Mouse (Mus musculus): ENCODE results near the gene Man1c1. TPM values are rescaled to one million over a fixed set of nuclear protein-coding genes. Genes with fewer than 3 reads are reported as not detected.

Man1c1 gene
- total RNA-seq, 2 experiments from 2014 or later, result 21.6 to 23.8 TPM

DNA sequence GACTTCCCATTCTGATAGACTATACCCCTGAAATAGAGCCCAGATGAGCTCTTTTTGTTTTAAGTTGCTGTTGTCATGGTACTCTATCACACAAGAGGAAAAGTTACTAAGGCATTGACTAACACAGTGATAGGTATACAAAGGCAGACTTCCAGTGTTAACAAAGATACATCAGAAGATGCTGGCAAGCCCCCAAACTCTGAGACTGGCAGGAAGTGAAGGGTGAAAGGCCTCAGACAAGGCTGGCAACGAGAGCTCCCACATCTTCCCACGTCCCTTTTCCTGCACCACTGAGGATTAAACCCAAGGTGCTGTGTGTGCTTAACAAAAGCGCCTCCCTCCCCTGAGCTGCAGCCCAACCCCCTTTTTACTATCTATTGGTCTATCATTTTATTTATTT, 19.2 kb upstream of the Man1c1 start:
- no peak for DNase-seq

DNA sequence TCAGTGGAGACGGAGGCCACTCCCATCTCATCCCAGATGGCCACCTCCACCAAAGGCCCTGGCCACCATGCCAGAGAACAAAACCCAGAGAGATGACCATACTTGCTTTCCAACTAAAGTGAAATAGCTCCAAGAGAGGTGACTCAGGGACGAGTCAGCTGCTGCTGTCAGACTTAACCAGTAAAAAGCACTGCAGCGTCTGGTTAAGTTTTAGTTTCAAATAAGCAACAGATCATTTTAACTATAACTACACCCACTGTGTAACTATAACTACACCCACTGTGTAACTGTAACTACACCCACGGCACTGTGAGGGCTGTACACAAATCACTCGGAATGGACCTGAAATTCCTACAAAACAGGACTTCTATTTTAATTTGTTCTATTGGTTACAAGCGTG, 17.0 kb upstream of the Man1c1 start:
- no peak for DNase-seq

GRCm38 (mm10) chr4:134720371-134720770, 16.3 kb upstream of the Man1c1 start:
- DNase-seq, result no peak

- DNase-seq, result no peak
These were observed 15.4 kb upstream of the Man1c1 start for GRCm38 (mm10) chr4:134719489-134719888.

GRCm38 (mm10) chr4:134713937-134714336, 9.8 kb upstream of the Man1c1 start:
- DNase-seq, result peak; percentile 75 to 78

- DNase-seq, result no peak
These were observed 1.2 kb upstream of the Man1c1 start for GRCm38 (mm10) chr4:134705311-134705710.

DNA sequence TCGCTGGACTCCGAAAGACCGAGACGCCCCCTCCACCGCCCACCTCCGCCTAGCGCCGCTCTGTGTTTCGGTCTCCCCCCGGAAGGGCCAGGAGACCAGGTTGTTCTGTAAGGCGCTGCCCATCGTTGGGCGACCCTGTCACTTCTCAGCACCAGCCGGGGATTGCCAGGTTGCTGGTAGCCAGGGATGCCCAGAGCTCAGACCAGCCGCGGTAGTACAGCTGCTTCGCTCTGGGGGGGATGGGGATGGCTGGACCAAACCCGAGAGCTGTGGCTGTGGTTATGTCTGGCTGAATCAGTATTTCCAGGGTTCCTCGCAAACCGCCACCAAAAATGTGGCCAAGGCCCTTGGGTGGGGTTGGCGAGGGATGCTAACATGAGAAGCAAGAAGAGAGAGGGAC, 500 bp upstream of the Man1c1 start:
- no peak for DNase-seq

DNA sequence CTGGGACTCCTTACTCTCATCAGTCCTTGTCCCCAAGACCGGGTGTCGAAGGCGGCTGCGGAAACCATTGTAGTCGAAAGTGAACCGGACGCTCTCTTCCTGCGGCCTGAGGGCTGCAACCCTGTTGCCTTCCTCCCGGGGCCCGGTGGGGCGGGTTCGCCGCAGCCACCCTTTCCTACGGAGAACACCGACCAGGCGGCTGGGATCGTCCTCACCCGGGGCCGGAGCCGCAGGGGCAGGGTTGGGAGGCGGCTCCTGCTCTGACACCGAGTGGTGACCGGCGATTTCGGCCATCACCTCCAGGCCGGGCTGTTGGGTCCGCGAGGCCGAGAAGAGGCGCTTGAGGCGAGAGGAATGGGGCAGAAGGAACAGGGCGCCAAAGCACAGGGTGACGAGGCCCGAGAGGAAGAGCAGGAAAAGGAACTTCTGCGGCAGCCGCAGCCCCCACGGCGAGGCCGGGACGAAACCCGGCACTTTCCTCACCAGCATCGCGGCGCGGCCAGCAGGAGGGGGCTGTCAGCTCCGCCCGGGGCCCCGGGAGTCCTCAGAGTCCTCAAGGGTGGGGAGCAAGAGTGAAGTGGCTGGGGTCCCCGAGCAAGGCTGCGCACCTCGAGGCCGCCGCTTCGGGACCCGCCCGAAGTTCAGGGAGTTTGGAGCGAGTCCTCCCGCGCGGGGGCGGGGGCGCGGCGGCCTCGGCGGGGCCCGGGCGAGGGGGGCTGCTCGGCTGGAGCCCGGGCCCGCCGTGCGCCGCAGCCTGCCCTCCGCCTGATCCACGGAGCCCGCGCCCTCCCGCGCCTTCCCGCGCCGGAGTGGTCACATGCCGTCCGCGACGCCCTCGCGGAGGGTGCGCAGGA, 882 bp downstream of the Man1c1 start:
- peak in 1 of 2 experiments; percentile 18 for DNase-seq

- peak; percentile 69 to 77 for DNase-seq
These were observed 2.2 kb downstream of the Man1c1 start for GRCm38 (mm10) chr4:134701934-134702333.

GRCm38 (mm10) chr4:134700911-134701310, 3.2 kb downstream of the Man1c1 start:
- DNase-seq, result no peak

DNA sequence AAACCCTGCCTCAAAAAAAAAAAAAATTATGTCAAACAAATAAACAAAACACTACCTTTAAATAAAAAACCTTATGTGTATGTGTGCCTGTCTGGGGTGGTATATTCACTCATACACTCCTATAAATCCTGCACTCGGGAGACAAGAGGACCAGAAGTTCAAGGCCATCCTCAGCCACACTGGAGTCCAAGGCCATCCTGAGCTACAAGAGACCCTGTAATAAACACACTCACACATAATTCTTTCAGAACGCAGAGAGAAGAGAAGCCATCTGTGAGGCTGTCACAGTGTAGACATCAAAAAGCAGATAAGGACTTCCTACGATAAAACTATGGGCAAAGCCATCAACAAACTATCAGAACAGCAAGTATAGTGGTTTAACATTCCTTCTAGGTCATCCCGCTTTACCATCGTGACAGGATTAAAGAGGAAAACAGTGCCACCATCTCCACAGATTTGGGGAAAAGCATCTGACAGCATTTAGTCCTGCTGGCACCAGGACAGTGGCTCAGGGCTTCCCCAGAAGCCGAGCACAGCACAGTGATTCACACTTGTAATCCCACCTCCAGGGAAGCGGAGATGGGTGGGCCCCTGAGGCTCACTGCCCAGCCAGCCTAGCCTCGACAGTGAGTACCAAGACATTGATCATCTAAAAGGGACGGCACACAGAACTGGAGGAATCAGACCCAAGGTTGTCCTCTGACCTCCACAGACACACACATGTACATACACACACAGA, 10.7 kb downstream of the Man1c1 start:
- no peak for DNase-seq

DNA sequence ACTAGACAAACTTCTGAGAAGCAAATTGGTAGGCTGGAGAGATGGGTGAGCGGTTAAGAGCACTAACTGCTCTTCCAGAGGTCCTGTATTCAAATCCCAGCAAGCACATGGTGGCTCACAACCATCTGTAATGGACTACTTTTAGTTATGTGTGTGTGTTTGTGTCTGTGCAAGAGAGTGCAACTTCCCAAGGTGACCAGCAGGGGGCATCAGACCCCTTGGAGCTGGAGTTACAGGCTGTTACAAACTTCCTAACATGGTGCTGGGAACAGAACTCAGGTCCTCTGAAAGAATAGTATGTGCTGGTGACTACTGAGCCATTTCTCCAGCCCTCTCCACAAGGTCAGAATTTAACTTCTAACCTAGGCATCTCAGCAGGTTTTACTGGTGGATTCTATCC, 11.7 kb downstream of the Man1c1 start:
- no peak for DNase-seq

- no peak for DNase-seq
These were observed 17.9 kb downstream of the Man1c1 start for GRCm38 (mm10) chr4:134686022-134686661.

DNA sequence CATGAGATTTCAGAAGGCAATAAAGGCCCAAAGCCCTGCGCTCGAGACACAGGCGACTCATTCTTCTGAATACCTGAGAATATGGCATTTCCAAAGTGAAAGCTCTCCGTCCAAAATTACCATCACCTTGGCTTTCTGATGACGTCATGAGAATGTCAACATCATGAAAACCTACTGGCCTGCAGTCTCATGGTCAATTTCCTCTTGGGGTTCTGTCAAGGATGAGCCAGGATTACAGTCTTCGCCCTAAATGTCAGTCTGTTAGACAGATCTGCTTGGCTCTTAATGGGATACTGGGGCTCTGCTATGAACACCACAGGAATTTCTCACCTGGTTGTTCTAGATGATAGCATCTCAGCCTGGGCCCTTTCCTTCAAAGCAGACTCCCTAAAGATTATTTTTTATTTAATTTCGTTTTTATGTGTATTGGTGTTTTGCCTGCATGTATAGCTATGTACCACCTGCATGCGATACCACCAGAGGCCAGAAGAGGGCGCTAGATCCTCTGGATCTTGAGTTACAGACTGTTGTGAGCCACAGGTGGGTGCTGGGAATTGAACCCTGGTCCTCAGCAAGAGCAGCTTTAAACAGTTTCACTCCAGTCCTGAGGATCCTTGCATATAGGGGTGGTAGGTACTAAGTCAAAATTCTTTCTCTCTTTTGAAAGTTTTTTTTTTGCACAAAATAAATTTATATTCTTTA, 19.3 kb downstream of the Man1c1 start:
- no peak for DNase-seq

DNA sequence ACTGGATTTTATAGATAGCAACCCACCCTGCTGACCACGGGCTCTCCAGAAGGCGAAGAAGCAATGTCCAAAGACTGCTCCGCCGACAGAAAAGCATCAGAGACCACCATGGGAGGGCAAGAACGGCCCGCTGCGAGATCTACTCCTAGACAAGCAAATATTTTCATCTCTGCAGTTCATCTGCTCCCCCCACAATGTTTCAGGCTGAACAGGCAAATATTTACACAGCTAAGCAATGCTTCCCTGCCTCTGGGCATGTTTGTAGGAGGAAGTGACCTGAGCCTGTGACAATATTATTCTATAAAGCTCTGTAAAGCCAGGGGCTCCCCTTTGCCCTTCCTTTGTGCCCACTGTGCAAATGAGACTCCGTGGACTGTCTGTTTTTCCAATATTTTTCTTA, 20.2 kb downstream of the Man1c1 start:
- no peak for DNase-seq

DNA sequence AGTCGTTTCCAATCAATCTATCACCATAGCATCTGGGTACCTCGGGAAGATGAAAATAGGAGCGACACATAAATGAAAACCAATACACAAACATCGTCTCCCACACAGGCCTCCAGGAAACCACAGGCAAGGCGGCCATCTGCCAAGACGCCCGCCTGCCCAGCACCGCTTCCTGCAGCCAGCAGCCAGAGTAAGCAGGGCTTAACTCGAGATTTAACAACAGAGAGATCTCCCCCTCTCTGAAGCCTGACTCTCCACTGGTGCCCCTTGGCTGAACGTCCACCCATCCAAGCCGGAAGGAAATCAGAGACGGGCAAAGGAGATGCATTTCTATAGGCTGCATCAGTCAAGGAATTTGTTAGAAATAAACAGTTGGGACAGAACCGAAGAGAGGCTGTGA, 21.1 kb downstream of the Man1c1 start:
- no peak for DNase-seq

DNA sequence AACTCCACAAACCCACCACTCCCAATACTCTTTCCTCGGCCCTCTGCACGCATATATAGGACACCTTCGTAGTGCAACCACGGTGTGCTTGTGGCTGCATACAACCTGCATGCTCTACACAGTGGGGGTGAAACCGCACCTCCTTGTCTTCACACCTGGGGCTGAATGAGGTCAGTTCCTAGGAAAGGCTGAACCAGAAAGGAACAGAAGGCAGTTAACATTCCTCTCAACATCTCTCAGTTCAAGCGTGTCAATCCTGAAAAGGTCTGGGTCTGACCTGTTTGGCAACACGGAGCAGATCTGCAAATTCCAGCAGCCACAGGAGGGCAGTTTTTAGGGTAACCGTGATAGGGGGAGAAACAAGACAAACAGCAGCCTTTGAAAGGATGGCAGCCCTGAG, 21.7 kb downstream of the Man1c1 start:
- DNase-seq, result no peak

- DNase-seq, result no peak
These were observed 22.3 kb downstream of the Man1c1 start for GRCm38 (mm10) chr4:134681819-134682218.

DNA sequence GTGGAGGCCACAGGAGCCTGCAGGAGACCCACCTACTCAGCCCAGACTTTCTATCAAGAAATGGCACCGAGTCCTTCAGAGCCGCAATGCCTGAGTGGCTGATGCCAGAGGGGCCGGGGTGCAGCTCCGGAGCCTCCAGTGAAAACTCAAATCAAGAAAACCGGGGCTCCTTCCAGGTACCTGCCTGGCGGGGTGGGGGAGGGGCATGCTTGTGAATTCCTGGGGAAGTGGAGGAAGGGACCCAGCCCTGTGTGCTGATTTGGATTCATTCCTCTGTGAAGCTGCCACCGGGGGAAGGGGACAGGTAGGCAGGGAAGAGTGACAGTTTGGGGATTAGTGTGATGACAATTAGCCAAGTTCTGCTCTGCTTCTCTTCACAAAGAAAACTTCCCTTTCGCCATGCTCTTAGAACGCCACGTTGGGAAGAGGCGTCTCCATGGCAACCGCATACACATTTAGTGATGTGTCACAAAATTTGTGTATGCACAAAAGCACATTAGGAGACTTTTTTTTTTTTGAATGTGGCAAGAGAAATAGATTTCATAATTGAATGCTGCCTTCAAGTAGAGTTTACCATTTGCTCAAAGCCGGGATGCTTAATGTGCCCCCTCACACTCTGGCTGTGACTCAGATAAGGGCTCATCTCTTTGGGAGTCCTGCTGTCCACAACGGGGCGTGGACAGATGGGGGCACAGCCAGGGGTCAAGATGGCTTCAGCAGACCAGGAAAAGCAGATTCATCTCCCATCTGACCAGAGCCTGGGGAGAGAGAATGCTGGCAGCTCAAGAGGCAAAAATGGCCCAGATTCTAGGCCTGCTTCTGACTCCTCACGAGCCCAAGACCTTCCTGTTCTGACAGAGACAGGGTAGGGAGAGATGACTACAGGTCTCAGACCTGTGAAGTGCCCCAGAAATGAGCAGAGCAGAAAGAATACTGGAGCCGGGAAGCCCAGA, 26.3 kb downstream of the Man1c1 start:
- DNase-seq, result peak in 1 of 2 experiments; percentile 56

GRCm38 (mm10) chr4:134675800-134676199, 28.3 kb downstream of the Man1c1 start:
- DNase-seq, result no peak

DNA sequence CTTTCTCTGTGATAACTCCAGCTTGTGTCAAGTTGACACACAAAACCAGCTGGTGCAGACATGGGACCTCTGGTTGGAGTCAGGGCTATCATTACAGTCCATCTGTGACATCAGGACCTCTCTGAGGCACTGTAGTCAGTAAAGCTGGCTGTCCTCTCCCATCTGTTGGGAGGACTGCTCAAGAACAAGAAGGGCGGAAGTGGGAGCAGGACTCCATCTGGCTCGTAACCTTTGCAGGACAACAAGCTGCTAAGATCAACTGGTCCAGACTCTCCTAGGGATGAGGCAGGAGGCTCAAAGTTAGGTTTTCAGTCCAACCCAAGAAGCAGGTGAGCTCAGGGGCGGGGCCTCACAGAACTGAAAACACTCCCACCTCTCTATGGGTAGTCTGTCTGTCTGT, 29.1 kb downstream of the Man1c1 start:
- DNase-seq, result no peak
